Mouse (Mus musculus) forebrain, embryonic 14.5 days (tissue): Measurements from ENCODE around the gene 4930402K13Rik. TPM values are rescaled to one million over a fixed set of nuclear protein-coding genes. Genes with fewer than 3 reads are reported as not detected.
"Not testable (repeated sequence)": the region's sequence is repeated elsewhere in the genome, so short reads cannot be mapped to it uniquely, and the experiment has no call there.

Source experiments
- ATAC-seq: fragments of 200-750 bp; cut with Nextera tagmentation; 2 replicates; pipeline ENCODE4 v1.8.0; 2017; ENCODE audit warnings: mild to moderate bottlenecking, moderate library complexity
- DNase-seq: peaks from one replicate; pipeline ENCODE4 v3.0.0-alpha.2; 2015; ENCODE audit warnings: low spot score
- H3K27ac ChIP-seq: fragments of 300-500 bp; sonication (generic); 2 replicates; pipeline ENCODE4 v1.5.1; 2014; ENCODE audit warnings: low read depth, mild to moderate bottlenecking, control low read depth, low read length, moderate library complexity
- H3K27me3 ChIP-seq: fragments of 300-500 bp; sonication (generic); replicated peaks from 2 replicates; pipeline ENCODE4 v1.6.1; 2014; ENCODE audit warnings: low read length, control low read depth, mixed read lengths; ENCODE audit not compliant: control insufficient read depth, insufficient read depth
- H3K36me3 ChIP-seq: fragments of 300-500 bp; sonication (generic); 2 replicates; pipeline ENCODE4 v1.6.1; 2014; ENCODE audit warnings: low read length, control low read depth; ENCODE audit not compliant: control insufficient read depth, insufficient read depth
- H3K4me1 ChIP-seq: fragments of 300-500 bp; sonication (generic); 2 replicates; pipeline ENCODE4 v1.6.1; 2014; ENCODE audit warnings: antibody characterized with exemption, low read length, control low read depth; ENCODE audit not compliant: control insufficient read depth, insufficient read depth
- H3K4me2 ChIP-seq: fragments of 300-500 bp; sonication (generic); 2 replicates; pipeline ENCODE4 v1.6.1; 2014; ENCODE audit warnings: mild to moderate bottlenecking, control low read depth, low read length
- H3K4me3 ChIP-seq: fragments of 300-500 bp; sonication (generic); 2 replicates; pipeline ENCODE4 v1.5.1; 2014; ENCODE audit warnings: low read depth, low read length, control low read depth
- H3K9ac ChIP-seq: fragments of 300-500 bp; sonication (generic); 2 replicates; pipeline ENCODE4 v1.6.1; 2014; ENCODE audit warnings: mild to moderate bottlenecking, low read length, control low read depth, moderate library complexity
- H3K9me3 ChIP-seq: fragments of 300-500 bp; sonication (generic); replicated peaks from 2 replicates; pipeline ENCODE4 v1.6.1; 2016; ENCODE audit warnings: low read length, control low read depth, mixed read lengths; ENCODE audit not compliant: control insufficient read depth
- WGBS: fragments of 180-500 bp; shearing (Covaris S2); extraction: QIAGEN DNeasy Blood & Tissue Kit; methylation state at CpG from one replicate; pipeline ENCODE4 v1.1.7; 2014; 5-methylcytosine and 5-hydroxymethylcytosine counted together
- polyA plus RNA-seq: library from polyadenylated mRNA; unstranded; fragments of >200 nt; fragmentation: Nextera tagmentation; extraction: Ambion mirVana; gene quantifications from 2 replicates; pipeline ENCODE4 v1.2.1, GENCODE M21; 2014

Gene 4930402K13Rik
- polyA plus RNA-seq: not detected in 2 replicates

GRCm38 (mm10) chrX:9104262-9104661 lies at the start of gene 4930402K13Rik:
Gene 4930402K13Rik, plus strand, starts transcription at chrX:9104562.
- DNase-seq: no peak
- H3K36me3 ChIP-seq: no peaks in the 10 kb centered on the region
- H3K4me3 ChIP-seq: no peak within 1 kb of the TSS
- WGBS: 89% methylated on average over 6 of the region's 6 CpGs
- no peak within 1 kb of the TSS for H3K27ac ChIP-seq
- H3K4me2 ChIP-seq: no peak within 1 kb of the TSS
- H3K9me3 ChIP-seq: no peaks in the 10 kb centered on the region
- no peak within 1 kb of the TSS for H3K9ac ChIP-seq
- no peaks in the 10 kb centered on the region for H3K4me1 ChIP-seq
- no peaks in the 10 kb centered on the region for H3K27me3 ChIP-seq
- no peak for ATAC-seq

- H3K4me3 ChIP-seq, H3K27me3 ChIP-seq, H3K9me3 ChIP-seq, H3K4me1 ChIP-seq, H3K9ac ChIP-seq, H3K27ac ChIP-seq, H3K36me3 ChIP-seq, H3K4me2 ChIP-seq, DNase-seq: not testable (repeated sequence)
- WGBS: 30% methylated on average over 7 of the region's 9 CpGs
- ATAC-seq: 0 out of 2 replicates have a peak, but pooled peaks have one; percentile 18
Measured at GRCm38 (mm10) chrX:9060952-9061351, 43.4 kb upstream of the 4930402K13Rik start.

DNA sequence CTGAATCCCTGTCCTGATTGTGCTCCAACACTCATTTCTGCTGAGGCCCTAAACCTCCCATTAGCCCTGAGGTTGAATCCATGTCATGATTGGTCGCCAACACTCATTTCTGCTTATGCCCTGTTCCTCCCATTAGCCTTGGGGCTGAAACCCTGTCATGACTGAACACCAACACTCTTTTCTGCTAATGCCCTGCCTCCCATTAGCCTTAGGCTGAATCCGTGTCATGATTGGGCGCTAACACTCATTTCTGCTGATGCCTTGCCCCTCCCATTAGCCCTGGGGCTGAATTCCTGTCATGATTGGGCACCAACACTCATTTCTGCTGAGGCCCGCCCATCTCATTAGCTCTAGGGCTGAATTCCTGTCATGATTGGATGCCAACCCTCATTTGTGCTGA lies 42.3 kb upstream of the 4930402K13Rik start:
- no peaks in the 10 kb centered on the region for H3K36me3 ChIP-seq
- no peak overlapping the region for H3K9ac ChIP-seq
- H3K9me3 ChIP-seq: no peaks in the 10 kb centered on the region
- no peak for DNase-seq
- H3K27ac ChIP-seq: no peak overlapping the region
- ATAC-seq: no peak
- no peak overlapping the region for H3K4me3 ChIP-seq
- H3K4me2 ChIP-seq: no peak overlapping the region
- H3K4me1 ChIP-seq: no peaks in the 10 kb centered on the region
- WGBS: 81% methylated on average over 4 of the region's 4 CpGs
- H3K27me3 ChIP-seq: no peaks in the 10 kb centered on the region

DNA sequence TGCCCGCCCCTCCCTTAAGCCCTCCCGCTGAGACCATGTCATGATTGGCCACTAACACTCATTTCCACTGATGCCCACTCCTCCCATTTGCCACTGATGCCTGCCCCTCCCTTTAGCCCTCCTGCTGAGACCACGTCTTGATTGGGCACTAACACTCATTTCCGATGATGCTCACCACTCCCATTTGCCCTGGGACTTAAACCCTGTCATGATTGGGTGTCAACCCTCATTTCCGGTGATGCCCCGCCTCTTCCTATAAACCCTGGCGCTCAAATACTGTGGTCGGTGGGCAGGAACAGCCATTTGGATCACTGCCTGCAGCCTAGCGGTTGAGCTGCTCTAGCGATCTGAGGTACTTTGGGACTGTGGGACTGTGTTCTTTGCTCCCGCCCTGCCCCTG lies 41.6 kb upstream of the 4930402K13Rik start, which contains the start of gene Fthl17f:
TSS of gene Fthl17f (plus strand) at position 301 of the 400 bp plus-strand sequence.
- H3K27ac ChIP-seq, H3K27me3 ChIP-seq, H3K36me3 ChIP-seq, H3K4me3 ChIP-seq, H3K4me1 ChIP-seq, ATAC-seq, DNase-seq, H3K9ac ChIP-seq, H3K4me2 ChIP-seq, H3K9me3 ChIP-seq: not testable (repeated sequence)
- 92% methylated on average over 11 of the region's 11 CpGs for WGBS

GRCm38 (mm10) chrX:9077699-9078098 lies 26.7 kb upstream of the 4930402K13Rik start:
- H3K9me3 ChIP-seq, H3K9ac ChIP-seq, DNase-seq, H3K4me2 ChIP-seq, H3K4me1 ChIP-seq, H3K27ac ChIP-seq, H3K36me3 ChIP-seq, H3K4me3 ChIP-seq, H3K27me3 ChIP-seq: not testable (repeated sequence)
- peak; percentile 40; the same call in 1 of the 2 replicates for ATAC-seq
- WGBS: 16% methylated on average over 7 of the region's 10 CpGs

- H3K27me3 ChIP-seq, H3K36me3 ChIP-seq, ATAC-seq, H3K27ac ChIP-seq, H3K4me2 ChIP-seq, DNase-seq, H3K4me1 ChIP-seq, H3K4me3 ChIP-seq, H3K9me3 ChIP-seq, H3K9ac ChIP-seq: not testable (repeated sequence)
Measured at GRCm38 (mm10) chrX:9095066-9095465, 9.3 kb upstream of the 4930402K13Rik start.

GRCm38 (mm10) chrX:9110381-9110780 lies 6.0 kb downstream of the 4930402K13Rik start:
- Histone ChIP-seq H3K27ac (no peak overlapping the region), H3K9ac (no peak overlapping the region), H3K36me3 (no peaks in the 10 kb centered on the region), H3K27me3 (no peaks in the 10 kb centered on the region), H3K4me1 (no peaks in the 10 kb centered on the region), H3K9me3 (no peaks in the 10 kb centered on the region), H3K4me3 (no peak overlapping the region), H3K4me2 (no peak overlapping the region)
- WGBS: 55% methylated on average over 2 of the region's 2 CpGs
- ATAC-seq: no peak
- DNase-seq: no peak

GRCm38 (mm10) chrX:9124928-9125327 lies 20.6 kb downstream of the 4930402K13Rik start:
- ATAC-seq: no peak
- no peaks in the 10 kb centered on the region for H3K4me1 ChIP-seq
- H3K4me3 ChIP-seq: no peak overlapping the region
- no peak for DNase-seq
- no peaks in the 10 kb centered on the region for H3K36me3 ChIP-seq
- H3K9ac ChIP-seq: no peak overlapping the region
- no peaks in the 10 kb centered on the region for H3K27me3 ChIP-seq
- 66% methylated on average over 4 of the region's 4 CpGs for WGBS
- H3K4me2 ChIP-seq: no peak overlapping the region
- H3K27ac ChIP-seq: no peak overlapping the region
- no peaks in the 10 kb centered on the region for H3K9me3 ChIP-seq

- no peaks in the 10 kb centered on the region for H3K27me3 ChIP-seq
- ATAC-seq (peak; percentile 61; the same call in 1 of the 2 replicates), DNase-seq (peak; percentile 67)
- no peak overlapping the region for H3K4me3 ChIP-seq
- no peaks in the 10 kb centered on the region for H3K36me3 ChIP-seq
- H3K9ac ChIP-seq: no peak overlapping the region
- no peak overlapping the region for H3K4me2 ChIP-seq
- no peaks in the 10 kb centered on the region for H3K4me1 ChIP-seq
- no peaks in the 10 kb centered on the region for H3K9me3 ChIP-seq
- 54% methylated on average over 7 of the region's 7 CpGs for WGBS
- no peak overlapping the region for H3K27ac ChIP-seq
Measured at GRCm38 (mm10) chrX:9128317-9128831, 24.0 kb downstream of the 4930402K13Rik start.
